27 mouse cellular contexts compared by ENCODE assay signal in the genomic region with DNA sequence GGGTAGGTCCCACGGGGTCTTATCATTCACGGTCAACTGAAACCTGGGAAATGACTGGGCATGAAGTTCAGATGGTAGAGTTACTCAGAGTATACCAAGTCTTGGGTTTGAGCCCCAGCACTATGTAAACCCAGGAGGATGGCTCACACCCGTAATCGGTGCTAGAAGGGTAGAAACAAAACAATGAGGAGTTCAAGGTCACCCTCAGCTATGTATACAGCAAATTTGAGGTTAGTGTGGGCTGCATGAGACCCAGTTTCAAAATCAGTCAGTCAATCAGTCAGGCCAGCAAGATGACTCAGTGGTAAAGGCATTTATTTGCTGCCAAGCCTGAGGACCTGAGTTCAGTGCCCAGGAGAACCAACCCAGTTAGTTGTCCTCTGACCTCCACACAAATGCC. TPM values are rescaled to one million over a fixed set of nuclear protein-coding genes. Genes with fewer than 3 reads are reported as not detected.
"Had no signal": no experiment of that assay in that cellular context is flagged by ENCODE, and none has a peak within 500 bp of the region (broad histone marks: within the 10 kb centered on the region; RNA-seq: fewer than 3 reads in every experiment).

No protein-coding gene starts in this region.

- H3K4me3 ChIP-seq: heart, embryonic 10.5 days; heart, embryonic 12.5 days; hindbrain, embryonic 10.5 days; hindbrain, embryonic 12.5 days; intestine, embryonic 15.5 days; kidney, embryonic 15.5 days; limb, embryonic 10.5 days; limb, embryonic 12.5 days; liver, embryonic 13.5 days had no signal

- H3K27ac ChIP-seq: heart, embryonic 10.5 days; hindbrain, embryonic 10.5 days; hindbrain, embryonic 12.5 days; hindbrain, embryonic 14.5 days; intestine, embryonic 15.5 days; kidney, embryonic 15.5 days; kidney, postnatal 0 days; limb, embryonic 10.5 days; limb, embryonic 12.5 days; liver, embryonic 13.5 days had no signal

- ATAC-seq: hindbrain, embryonic 16.5 days; inflammation-experienced regulatory T-cells, adult 6 months; intestine, embryonic 15.5 days; intestine, postnatal 0 days had no signal

- H3K9me3 ChIP-seq: heart, embryonic 10.5 days; heart, embryonic 12.5 days; hindbrain, embryonic 10.5 days; hindbrain, embryonic 12.5 days; intestine, embryonic 15.5 days; kidney, embryonic 15.5 days; limb, embryonic 10.5 days; limb, embryonic 12.5 days; liver, embryonic 13.5 days had no signal

- H3K4me2 ChIP-seq: heart, embryonic 12.5 days; hindbrain, embryonic 12.5 days; hindbrain, embryonic 14.5 days; intestine, embryonic 15.5 days; kidney, embryonic 15.5 days; limb, embryonic 12.5 days; liver, embryonic 11.5 days; liver, embryonic 13.5 days had no signal

- H3K9ac ChIP-seq: heart, embryonic 12.5 days; hindbrain, embryonic 12.5 days; hindbrain, embryonic 14.5 days; intestine, embryonic 15.5 days; kidney, embryonic 15.5 days; limb, embryonic 12.5 days; liver, embryonic 13.5 days had no signal

- DNase-seq: gastrocnemius, postnatal 14 days; heart, adult 18-20 months; heart, postnatal 10 days; heart, postnatal 4 days; kidney, adult 18-20 months; kidney, adult 8-10 months; kidney, postnatal 14 days; kidney, postnatal 36 days; layer of hippocampus, adult 9-11 months; layer of hippocampus, postnatal 36 days; liver; liver, embryonic 13.5 days had no signal

- H3K36me3 ChIP-seq: heart, embryonic 10.5 days; heart, embryonic 12.5 days; hindbrain, embryonic 10.5 days; hindbrain, embryonic 12.5 days; intestine, embryonic 15.5 days; kidney, embryonic 15.5 days; limb, embryonic 10.5 days; limb, embryonic 12.5 days; liver, embryonic 13.5 days had no signal

RNA-seq across cellular contexts. Expression of a gene that starts 27.6 kb away (rescaled TPM):
- total RNA-seq: granulocyte monocyte progenitor cell, adult 5-6 weeks had no signal
- polyA plus RNA-seq: heart, embryonic 12.5 days; inflammation-experienced regulatory T-cells, adult 6 months; liver, embryonic 13.5 days had no signal
